Mouse (Mus musculus): ENCODE measurements at regions not wholly inside any gene's neighbourhood (a gene's known extent, or its start where the extent isn't known, plus 50 kb on each side); places are given as distances from the start of the nearest gene placed in this dataset.

DNA sequence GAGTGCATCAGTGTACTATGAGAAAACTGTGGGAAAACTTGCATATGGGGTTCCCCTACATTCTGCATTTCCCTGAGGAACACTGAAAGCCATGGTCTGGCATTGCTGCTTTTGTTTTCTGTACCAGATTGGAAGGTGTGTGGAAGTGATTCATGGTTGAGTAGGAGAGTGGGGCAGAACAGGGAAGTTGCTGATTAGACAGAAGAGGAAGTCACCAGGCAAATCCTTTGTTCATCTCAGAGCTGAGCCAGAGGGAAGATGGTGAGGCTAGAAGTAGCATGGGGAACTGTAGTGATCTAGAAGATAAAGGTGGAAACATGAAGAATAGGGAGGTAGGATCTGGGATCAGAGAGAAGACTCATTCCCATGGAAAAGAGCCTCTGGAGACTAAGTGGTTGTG lies 3377.8 kb upstream of the Lrrc6 start:
- no peak for TF ChIP-seq CTCF (IDR thresholded peaks at IDR 0.05; ENCODE audit: low read depth)
- no peak for TF ChIP-seq EP300 (IDR thresholded peaks at IDR 0.05; ENCODE audit: low read depth)

All from liver, postnatal 0 days (tissue).